Mouse (Mus musculus) embryonic fibroblast, embryonic 13.5 days (primary cell): ENCODE results near the gene Acsm2.

Experiments used
- CTCF ChIP-seq: IDR thresholded peaks from 2 replicates; pipeline ENCODE4 v1.5.1; 2011; ENCODE audit warnings: mild to moderate bottlenecking, control low read depth, low read length, moderate library complexity, borderline replicate concordance; ENCODE audit not compliant: insufficient read depth
- POLR2A ChIP-seq: IDR thresholded peaks from 2 replicates; pipeline ENCODE4 v1.6.1; 2011; ENCODE audit warnings: low read depth, mild to moderate bottlenecking, control low read depth, low read length, moderate library complexity

GRCm38 (mm10) chr7:119559789-119560451 lies 5.8 kb downstream of the Acsm2 start:
- TF ChIP-seq POLR2A: no peak
- TF ChIP-seq CTCF: no peak
